Mouse (Mus musculus) cortical plate, adult 2 months (tissue): ENCODE measurements at regions not wholly inside any gene's neighbourhood (a gene's known extent, or its start where the extent isn't known, plus 50 kb on each side); places are given as distances from the start of the nearest gene placed in this dataset.

Source experiments
- CTCF ChIP-seq: fragments of 200-500 bp; IDR thresholded peaks from 2 replicates; pipeline ENCODE4 v1.5.1; 2011; ENCODE audit warnings: mild to moderate bottlenecking, control low read depth, low read length; ENCODE audit not compliant: insufficient read depth; ENCODE audit errors: extremely low read depth
- POLR2A ChIP-seq: fragments of 200-500 bp; IDR thresholded peaks from 2 replicates; pipeline ENCODE4 v1.6.1; 2011; ENCODE audit warnings: mild to moderate bottlenecking, low read length, control low read depth; ENCODE audit not compliant: insufficient read depth; ENCODE audit errors: extremely low read depth

DNA sequence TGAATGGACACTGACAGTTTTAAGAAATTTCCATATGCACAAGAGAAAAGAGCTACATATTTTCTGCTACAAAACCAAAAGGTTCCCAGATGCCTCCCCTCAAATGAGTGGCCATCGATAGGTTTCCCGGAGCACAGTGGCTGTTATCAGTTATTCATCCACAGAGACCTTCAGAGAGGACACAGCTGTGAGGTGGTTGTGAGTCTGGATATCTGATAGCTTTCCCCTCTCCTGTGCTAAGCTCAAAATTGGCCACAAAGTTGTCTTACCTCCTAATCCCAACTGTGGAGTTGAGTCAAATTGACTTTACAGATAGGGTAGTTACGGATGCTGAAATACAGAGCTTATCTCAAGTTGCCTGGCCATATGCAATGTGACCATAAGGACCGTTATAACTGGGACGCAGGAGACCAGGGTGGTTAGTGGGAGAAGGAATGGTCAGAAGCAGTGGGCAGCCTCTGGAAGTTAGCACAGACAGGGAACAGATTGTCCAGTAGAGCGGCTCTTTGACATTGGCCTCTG, 93.3 kb upstream of the Zfp706 start:
- TF ChIP-seq POLR2A (no peak), CTCF (no peak)
